Mouse (Mus musculus) ES-E14 (cell line): ENCODE measurements around the gene Glp1r.

Source experiments
- CHD2 ChIP-seq: IDR thresholded peaks from 2 replicates; pipeline ENCODE4 v1.6.1; 2014; ENCODE audit warnings: mild to moderate bottlenecking, low read depth, low read length, inconsistent platforms
- MAFK ChIP-seq: IDR thresholded peaks from 2 replicates; pipeline ENCODE4 v1.6.1; 2014; ENCODE audit warnings: mild to moderate bottlenecking, low read depth, low read length, inconsistent platforms; ENCODE audit not compliant: insufficient read depth
- ZC3H11A ChIP-seq: IDR thresholded peaks from 2 replicates; pipeline ENCODE4 v1.6.1; 2012; ENCODE audit warnings: low read depth, mild to moderate bottlenecking, inconsistent platforms, low read length, borderline replicate concordance
- ZNF384 ChIP-seq: IDR thresholded peaks from 2 replicates; pipeline ENCODE4 v1.6.1; 2012; ENCODE audit warnings: low read depth, low read length, inconsistent platforms

GRCm38 (mm10) chr17:30878626-30879025 lies 23.0 kb upstream of the Glp1r start:
- TF ChIP-seq CHD2 (peak; percentile 60; the same call in 1 of the 2 replicates), MAFK (no peak), ZNF384 (no peak), ZC3H11A (no peak)
